Mouse (Mus musculus): ENCODE data around the gene Armc7. TPM values are rescaled to one million over a fixed set of nuclear protein-coding genes. Genes with fewer than 3 reads are reported as not detected.

Armc7 gene
- polyA plus RNA-seq, 1 experiment from 2014 or later = 9.0 TPM

GRCm38 (mm10) chr11:115534759-115535371 is 59.4 kb downstream of the Armc7 start:
- Histone ChIP-seq H3K4me3 (ENCODE audit: low read length) (peak overlapping the region; percentile 96), H3K27me3 (ENCODE audit: insufficient read depth, low read length) (no peaks in the 10 kb centered on the region), H3K36me3 (ENCODE audit: insufficient read depth, low read length) (peaks cover 35% of the 10 kb centered on the region), H3K4me1 (ENCODE audit: insufficient read depth, low read length) (peaks cover 13% of the 10 kb centered on the region), H3K27ac (ENCODE audit: low read length) (peak overlapping the region; percentile 100), H3K9me3 (ENCODE audit: low read length) (no peaks in the 10 kb centered on the region), H3K9ac (replicated peaks; ENCODE audit: low read length) (peak overlapping the region; percentile 99), H3K4me2 (replicated peaks; ENCODE audit: low read depth, low read length) (peak overlapping the region; percentile 57)
- WGBS = 2% methylated on average over 11 of the region's 11 CpGs
- no peak for ATAC-seq (ENCODE audit: low FRiP score, low TSS enrichment)

GRCm38 (mm10) chr11:115535401-115536037 is 60.1 kb downstream of the Armc7 start:
- Histone ChIP-seq H3K4me2 (replicated peaks; ENCODE audit: low read depth, low read length) (peak overlapping the region; percentile 57), H3K9me3 (ENCODE audit: low read length) (no peaks in the 10 kb centered on the region), H3K4me3 (ENCODE audit: low read length) (peak overlapping the region; percentile 96), H3K27me3 (ENCODE audit: insufficient read depth, low read length) (no peaks in the 10 kb centered on the region), H3K27ac (ENCODE audit: low read length) (peak overlapping the region; percentile 100), H3K4me1 (ENCODE audit: insufficient read depth, low read length) (peaks cover 13% of the 10 kb centered on the region), H3K9ac (replicated peaks; ENCODE audit: low read length) (peak overlapping the region; percentile 99), H3K36me3 (ENCODE audit: insufficient read depth, low read length) (peaks cover 30% of the 10 kb centered on the region)
- under 1% methylated on average over 43 of the region's 84 CpGs for WGBS
- peak; percentile 77 for ATAC-seq (ENCODE audit: low FRiP score, low TSS enrichment)

GRCm38 (mm10) chr11:115536038-115536681 is 60.7 kb downstream of the Armc7 start, which contains the start of gene Sumo2:
TSS of gene Sumo2 (minus strand) at chr11:115536276.
- peak within 1 kb of the TSS; percentile 96 for H3K4me3 ChIP-seq (ENCODE audit: low read length)
- peak; percentile 93 for ATAC-seq (ENCODE audit: low FRiP score, low TSS enrichment)
- H3K9me3 ChIP-seq (ENCODE audit: low read length) = no peaks in the 10 kb centered on the region
- H3K4me2 ChIP-seq (replicated peaks; ENCODE audit: low read depth, low read length) = peak within 1 kb of the TSS; percentile 57
- H3K27me3 ChIP-seq (ENCODE audit: insufficient read depth, low read length) = no peaks in the 10 kb centered on the region
- under 1% methylated on average over 62 of the region's 70 CpGs for WGBS
- peaks cover 29% of the 10 kb centered on the region for H3K36me3 ChIP-seq (ENCODE audit: insufficient read depth, low read length)
- peak within 1 kb of the TSS; percentile 100 for H3K27ac ChIP-seq (ENCODE audit: low read length)
- peak within 1 kb of the TSS; percentile 99 for H3K9ac ChIP-seq (replicated peaks; ENCODE audit: low read length)
- H3K4me1 ChIP-seq (ENCODE audit: insufficient read depth, low read length) = peaks cover 13% of the 10 kb centered on the region

- peak overlapping the region; percentile 100 for H3K27ac ChIP-seq (ENCODE audit: low read length)
- 81% methylated on average over 10 of the region's 10 CpGs for WGBS
- H3K27me3 ChIP-seq (ENCODE audit: insufficient read depth, low read length) = no peaks in the 10 kb centered on the region
- peaks cover 20% of the 10 kb centered on the region for H3K36me3 ChIP-seq (ENCODE audit: insufficient read depth, low read length)
- no peak overlapping the region for H3K4me3 ChIP-seq (ENCODE audit: low read length)
- H3K9ac ChIP-seq (replicated peaks; ENCODE audit: low read length) = no peak overlapping the region
- no peaks in the 10 kb centered on the region for H3K9me3 ChIP-seq (ENCODE audit: low read length)
- H3K4me1 ChIP-seq (ENCODE audit: insufficient read depth, low read length) = peaks cover 13% of the 10 kb centered on the region
- H3K4me2 ChIP-seq (replicated peaks; ENCODE audit: low read depth, low read length) = peak overlapping the region; percentile 54; the same call in 1 of the 2 replicates
- 0 out of 2 replicates have a peak, but pooled peaks have one; percentile 20 for ATAC-seq (ENCODE audit: low FRiP score, low TSS enrichment)
These were observed 61.5 kb downstream of the Armc7 start for GRCm38 (mm10) chr11:115536856-115537568.

GRCm38 (mm10) chr11:115538045-115538444 is 62.6 kb downstream of the Armc7 start:
- Histone ChIP-seq H3K4me2 (replicated peaks; ENCODE audit: low read depth, low read length) (no peak overlapping the region), H3K9me3 (ENCODE audit: low read length) (no peaks in the 10 kb centered on the region), H3K4me3 (ENCODE audit: low read length) (no peak overlapping the region), H3K27me3 (ENCODE audit: insufficient read depth, low read length) (no peaks in the 10 kb centered on the region), H3K9ac (replicated peaks; ENCODE audit: low read length) (no peak overlapping the region), H3K36me3 (ENCODE audit: insufficient read depth, low read length) (peaks cover 10% of the 10 kb centered on the region; the same call in 1 of the 2 replicates), H3K4me1 (ENCODE audit: insufficient read depth, low read length) (peaks cover 13% of the 10 kb centered on the region), H3K27ac (ENCODE audit: low read length) (no peak overlapping the region)
- no peak for ATAC-seq (ENCODE audit: low FRiP score, low TSS enrichment)
- WGBS = 68% methylated on average over 2 of the region's 2 CpGs

Small RNA genes within 50 kb of the gene (microRNA-seq; reads per million reads assigned to microRNA genes)
- not detected for gene Mir3968

Other genes with a start within 250 kb of the Armc7 start
- not detected in 2 replicates for gene Grin2c, start 208.4 kb upstream of the Armc7 start, polyA plus RNA-seq (2015; fragmentation: Nextera tagmentation; extraction: Ambion mirVana)
- 20.0 and 23.6 TPM in 2 replicates for gene Fdxr, start 198.6 kb upstream of the Armc7 start, polyA plus RNA-seq (2015; fragmentation: Nextera tagmentation; extraction: Ambion mirVana)
- gene Fads6, start 178.0 kb upstream of the Armc7 start, polyA plus RNA-seq (2015; fragmentation: Nextera tagmentation; extraction: Ambion mirVana) = 0.40 and 0.42 TPM in 2 replicates
- 0.64 TPM in 1 of 2 replicates, not detected in the other for gene Otop2, start 168.5 kb upstream of the Armc7 start, polyA plus RNA-seq (2015; fragmentation: Nextera tagmentation; extraction: Ambion mirVana)
- 0.05 TPM in 1 of 2 replicates, not detected in the other for gene Ush1g, start 153.6 kb upstream of the Armc7 start, polyA plus RNA-seq (2015; fragmentation: Nextera tagmentation; extraction: Ambion mirVana)
- gene Otop3, start 140.9 kb upstream of the Armc7 start, polyA plus RNA-seq (2015; fragmentation: Nextera tagmentation; extraction: Ambion mirVana) = not detected in 2 replicates
- 7.9 and 8.6 TPM in 2 replicates for gene Hid1, start 107.9 kb upstream of the Armc7 start, polyA plus RNA-seq (2015; fragmentation: Nextera tagmentation; extraction: Ambion mirVana)
- 7.9 and 10.2 TPM in 2 replicates for gene Cdr2l, start 93.8 kb upstream of the Armc7 start, polyA plus RNA-seq (2015; fragmentation: Nextera tagmentation; extraction: Ambion mirVana)
- 195 and 203 TPM in 2 replicates for gene Mrpl58, start 71.9 kb upstream of the Armc7 start, polyA plus RNA-seq (2015; fragmentation: Nextera tagmentation; extraction: Ambion mirVana)
- 942 and 981 TPM in 2 replicates for gene Atp5h, start 55.7 kb upstream of the Armc7 start, polyA plus RNA-seq (2015; fragmentation: Nextera tagmentation; extraction: Ambion mirVana)
- gene Kctd2, start 55.5 kb upstream of the Armc7 start, polyA plus RNA-seq (2015; fragmentation: Nextera tagmentation; extraction: Ambion mirVana) = 4.7 and 4.8 TPM in 2 replicates
- gene Trim80, start 35.1 kb upstream of the Armc7 start, polyA plus RNA-seq (2015; fragmentation: Nextera tagmentation; extraction: Ambion mirVana) = 0.12 and 0.35 TPM in 2 replicates
- gene Slc16a5, start 13.2 kb upstream of the Armc7 start, polyA plus RNA-seq (2015; fragmentation: Nextera tagmentation; extraction: Ambion mirVana) = 28.4 and 31.5 TPM in 2 replicates
- gene Nt5c, start 16.2 kb downstream of the Armc7 start, polyA plus RNA-seq (2015; fragmentation: Nextera tagmentation; extraction: Ambion mirVana) = 77.6 and 82.1 TPM in 2 replicates
- gene Jpt1, start 38.7 kb downstream of the Armc7 start, polyA plus RNA-seq (2015; fragmentation: Nextera tagmentation; extraction: Ambion mirVana) = 457 and 461 TPM in 2 replicates
- 939 and 944 TPM in 2 replicates for gene Sumo2, start 60.6 kb downstream of the Armc7 start, polyA plus RNA-seq (2015; fragmentation: Nextera tagmentation; extraction: Ambion mirVana)
- 180 and 184 TPM in 2 replicates for gene Nup85, start 88.8 kb downstream of the Armc7 start, polyA plus RNA-seq (2015; fragmentation: Nextera tagmentation; extraction: Ambion mirVana)
- 101 and 103 TPM in 2 replicates for gene Mrps7, start 128.3 kb downstream of the Armc7 start, polyA plus RNA-seq (2015; fragmentation: Nextera tagmentation; extraction: Ambion mirVana)
- gene Gga3, start 128.4 kb downstream of the Armc7 start, polyA plus RNA-seq (2015; fragmentation: Nextera tagmentation; extraction: Ambion mirVana) = 24.5 and 26.8 TPM in 2 replicates
- gene Mif4gd, start 137.3 kb downstream of the Armc7 start, polyA plus RNA-seq (2015; fragmentation: Nextera tagmentation; extraction: Ambion mirVana) = 42.8 and 47.1 TPM in 2 replicates
- gene Slc25a19, start 152.6 kb downstream of the Armc7 start, polyA plus RNA-seq (2015; fragmentation: Nextera tagmentation; extraction: Ambion mirVana) = 51.0 and 56.1 TPM in 2 replicates
- gene Grb2, start 232.9 kb downstream of the Armc7 start, polyA plus RNA-seq (2015; fragmentation: Nextera tagmentation; extraction: Ambion mirVana) = 86.5 and 87.0 TPM in 2 replicates